Mouse (Mus musculus): ENCODE results near the gene Plekha7. TPM values are rescaled to one million over a fixed set of nuclear protein-coding genes. Genes with fewer than 3 reads are reported as not detected.

Gene Plekha7
- polyA plus RNA-seq, 1 experiment from 2014 or later, result 7.2 TPM

DNA sequence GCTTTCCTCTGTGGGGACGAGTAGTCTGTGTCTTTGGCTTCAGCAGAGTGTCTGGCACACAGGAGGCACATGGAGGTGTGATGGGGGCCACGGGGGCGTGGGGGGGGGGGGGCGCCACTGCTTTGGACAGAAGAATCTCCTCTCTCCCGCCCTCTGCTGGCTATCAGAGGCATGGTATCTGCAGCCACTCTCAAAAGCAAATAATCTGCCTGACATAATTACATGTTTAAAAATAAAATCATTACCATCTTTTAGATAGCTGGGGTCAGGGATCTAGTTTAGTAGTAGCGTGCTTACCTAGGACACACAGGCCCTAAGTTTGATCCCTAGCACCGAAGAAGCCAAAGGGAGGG is 60.8 kb downstream of the Plekha7 start:
- 6% methylated on average over 6 of the region's 7 CpGs for WGBS
- no peak for ATAC-seq (ENCODE audit: low FRiP score, low TSS enrichment)
- Histone ChIP-seq H3K27ac (ENCODE audit: low read depth, low read length) (no peak overlapping the region), H3K9me3 (ENCODE audit: control insufficient read depth, low read length) (no peaks in the 10 kb centered on the region), H3K36me3 (ENCODE audit: control insufficient read depth, insufficient read depth, low read length) (no peaks in the 10 kb centered on the region), H3K9ac (ENCODE audit: low read depth, low read length) (no peak overlapping the region), H3K27me3 (ENCODE audit: control insufficient read depth, insufficient read depth, low read length) (no peaks in the 10 kb centered on the region), H3K4me2 (replicated peaks; ENCODE audit: low read depth, low read length) (peak overlapping the region; percentile 8; the same call in 1 of the 2 replicates), H3K4me3 (ENCODE audit: low read length) (no peak overlapping the region), H3K4me1 (ENCODE audit: control insufficient read depth, insufficient read depth, low read length) (peaks cover 11% of the 10 kb centered on the region)

DNA sequence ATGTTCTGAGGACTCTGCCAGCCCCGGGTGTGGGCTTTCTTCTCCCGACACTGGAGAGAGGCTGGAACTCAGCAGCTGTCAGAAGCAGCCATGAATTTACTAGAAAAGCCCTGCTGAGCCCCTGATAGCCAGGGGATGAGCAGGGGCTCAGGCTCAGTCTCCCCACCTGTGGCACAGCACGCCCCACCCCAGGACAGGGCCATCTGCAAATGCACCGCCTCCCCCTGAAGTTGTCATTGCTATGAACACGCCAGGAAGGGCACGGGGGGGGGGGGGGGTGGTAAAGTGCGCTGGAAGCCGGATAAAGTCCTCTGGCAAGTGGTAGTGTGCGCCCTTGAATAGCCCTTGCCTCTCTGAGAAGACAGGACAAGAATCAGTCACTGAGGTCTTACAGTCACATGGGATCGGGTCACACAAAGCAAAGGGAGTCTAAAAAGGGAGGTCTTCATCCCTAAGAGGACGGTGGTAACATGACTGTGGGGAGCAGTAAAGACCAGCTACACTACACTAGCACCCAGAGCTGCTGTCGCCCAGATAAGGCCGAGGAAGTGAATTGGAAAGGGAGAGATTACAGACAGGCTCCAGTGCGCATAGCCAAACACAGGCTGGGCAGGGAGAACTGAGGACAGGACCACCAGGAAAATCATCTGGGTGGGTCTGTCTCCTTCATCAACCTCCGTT is 61.3 kb downstream of the Plekha7 start:
- WGBS, result 31% methylated on average over 15 of the region's 15 CpGs
- H3K4me2 ChIP-seq (replicated peaks; ENCODE audit: low read depth, low read length), result peak overlapping the region; percentile 8; the same call in 1 of the 2 replicates
- no peaks in the 10 kb centered on the region for H3K27me3 ChIP-seq (ENCODE audit: control insufficient read depth, insufficient read depth, low read length)
- H3K9me3 ChIP-seq (ENCODE audit: control insufficient read depth, low read length), result no peaks in the 10 kb centered on the region
- peak; percentile 28; the same call in 1 of the 2 replicates for ATAC-seq (ENCODE audit: low FRiP score, low TSS enrichment)
- H3K9ac ChIP-seq (ENCODE audit: low read depth, low read length), result no peak overlapping the region
- H3K4me1 ChIP-seq (ENCODE audit: control insufficient read depth, insufficient read depth, low read length), result peaks cover 12% of the 10 kb centered on the region
- no peak overlapping the region for H3K4me3 ChIP-seq (ENCODE audit: low read length)
- no peaks in the 10 kb centered on the region for H3K36me3 ChIP-seq (ENCODE audit: control insufficient read depth, insufficient read depth, low read length)
- no peak overlapping the region for H3K27ac ChIP-seq (ENCODE audit: low read depth, low read length)

DNA sequence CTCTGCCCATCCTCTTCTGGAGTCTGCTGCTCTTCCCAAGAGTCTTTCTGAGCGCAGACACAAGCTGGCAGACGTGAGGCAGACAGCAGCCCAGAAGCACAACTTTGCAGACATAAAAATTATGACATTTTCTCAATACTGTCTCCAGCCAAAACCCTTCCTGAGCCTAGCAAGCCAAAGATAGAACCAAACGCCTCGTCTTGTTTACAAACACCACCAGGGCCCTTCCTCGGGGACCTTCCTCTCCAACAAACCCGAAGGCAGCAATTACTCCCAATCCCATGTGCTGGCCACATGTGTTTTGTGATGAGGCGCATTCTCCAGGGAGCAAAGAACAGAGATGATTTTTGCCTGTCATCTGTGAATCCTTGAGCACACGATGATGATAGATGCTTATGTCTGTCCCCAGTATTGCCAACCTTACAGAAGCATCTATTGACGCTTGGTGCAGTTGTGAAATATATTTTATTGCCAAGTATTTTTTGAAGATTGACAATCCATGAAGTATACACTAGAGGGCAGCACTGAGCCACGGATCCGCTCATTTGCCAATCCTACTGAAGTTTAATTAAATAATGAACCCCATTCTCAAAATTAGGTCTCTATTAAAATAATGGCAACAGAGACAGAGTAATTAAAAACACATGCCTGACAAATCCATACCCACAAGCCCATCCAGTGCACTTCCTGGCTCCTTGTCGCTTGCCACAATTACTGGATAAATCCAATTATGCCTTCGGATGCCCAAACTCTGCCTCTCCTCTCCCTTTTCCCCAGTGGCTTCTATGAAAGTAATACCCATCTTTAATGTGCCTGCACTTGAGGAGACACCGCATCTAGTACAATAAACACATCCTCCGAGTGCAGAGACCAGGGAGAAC is 62.1 kb downstream of the Plekha7 start:
- Histone ChIP-seq H3K4me3 (ENCODE audit: low read length) (no peak overlapping the region), H3K4me1 (ENCODE audit: control insufficient read depth, insufficient read depth, low read length) (peaks cover 13% of the 10 kb centered on the region), H3K27me3 (ENCODE audit: control insufficient read depth, insufficient read depth, low read length) (no peaks in the 10 kb centered on the region), H3K27ac (ENCODE audit: low read depth, low read length) (no peak overlapping the region), H3K4me2 (replicated peaks; ENCODE audit: low read depth, low read length) (no peak overlapping the region), H3K9me3 (ENCODE audit: control insufficient read depth, low read length) (no peaks in the 10 kb centered on the region), H3K36me3 (ENCODE audit: control insufficient read depth, insufficient read depth, low read length) (no peaks in the 10 kb centered on the region), H3K9ac (ENCODE audit: low read depth, low read length) (no peak overlapping the region)
- WGBS, result 41% methylated on average over 15 of the region's 15 CpGs
- no peak for ATAC-seq (ENCODE audit: low FRiP score, low TSS enrichment)

DNA sequence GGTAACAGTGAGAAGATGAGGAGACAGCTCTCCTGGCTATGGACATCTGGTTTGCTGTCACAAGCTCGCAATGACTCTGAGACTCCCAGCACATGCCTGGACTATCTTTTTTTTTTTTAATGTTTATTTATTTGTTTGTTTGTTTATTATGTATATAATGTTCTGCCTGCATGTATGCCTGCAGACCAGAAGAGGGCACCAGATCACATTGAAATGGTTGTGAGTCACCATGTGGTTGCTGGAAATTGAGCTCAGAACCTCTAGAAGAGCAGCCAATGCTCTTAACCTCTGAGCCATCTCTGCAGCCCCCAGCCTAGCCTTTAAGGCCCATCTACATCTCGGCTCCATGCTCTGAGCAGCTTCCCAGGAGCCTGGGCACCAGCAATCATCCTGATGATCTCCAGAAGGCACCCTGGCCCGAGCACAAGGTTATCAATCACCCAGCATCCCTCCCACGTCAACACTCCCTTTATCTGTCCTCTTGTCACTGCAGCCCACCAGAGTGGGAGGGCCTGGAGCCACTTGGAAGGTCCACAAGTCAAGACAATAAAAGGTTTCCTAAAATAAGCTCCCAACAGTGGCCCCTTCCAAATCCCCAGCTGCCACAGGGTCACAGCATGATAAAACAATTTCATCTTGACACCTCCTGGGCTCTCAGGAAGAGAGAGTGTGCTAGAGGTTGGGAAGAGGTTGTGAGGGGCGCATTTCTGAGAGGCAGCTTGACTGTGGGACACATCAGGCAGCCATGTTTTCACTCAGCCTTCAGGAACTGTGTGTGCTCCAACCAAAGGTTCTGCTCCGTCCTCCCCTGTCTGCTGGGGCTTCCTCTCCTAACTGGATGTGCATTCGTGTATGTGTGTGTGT is 63.6 kb downstream of the Plekha7 start:
- Histone ChIP-seq H3K27me3 (ENCODE audit: control insufficient read depth, insufficient read depth, low read length) (no peaks in the 10 kb centered on the region), H3K36me3 (ENCODE audit: control insufficient read depth, insufficient read depth, low read length) (no peaks in the 10 kb centered on the region), H3K4me3 (ENCODE audit: low read length) (no peak overlapping the region), H3K4me2 (replicated peaks; ENCODE audit: low read depth, low read length) (no peak overlapping the region), H3K9me3 (ENCODE audit: control insufficient read depth, low read length) (no peaks in the 10 kb centered on the region), H3K27ac (ENCODE audit: low read depth, low read length) (no peak overlapping the region), H3K4me1 (ENCODE audit: control insufficient read depth, insufficient read depth, low read length) (peaks cover 13% of the 10 kb centered on the region), H3K9ac (ENCODE audit: low read depth, low read length) (no peak overlapping the region)
- ATAC-seq (ENCODE audit: low FRiP score, low TSS enrichment), result no peak
- WGBS, result 40% methylated on average over 7 of the region's 7 CpGs

DNA sequence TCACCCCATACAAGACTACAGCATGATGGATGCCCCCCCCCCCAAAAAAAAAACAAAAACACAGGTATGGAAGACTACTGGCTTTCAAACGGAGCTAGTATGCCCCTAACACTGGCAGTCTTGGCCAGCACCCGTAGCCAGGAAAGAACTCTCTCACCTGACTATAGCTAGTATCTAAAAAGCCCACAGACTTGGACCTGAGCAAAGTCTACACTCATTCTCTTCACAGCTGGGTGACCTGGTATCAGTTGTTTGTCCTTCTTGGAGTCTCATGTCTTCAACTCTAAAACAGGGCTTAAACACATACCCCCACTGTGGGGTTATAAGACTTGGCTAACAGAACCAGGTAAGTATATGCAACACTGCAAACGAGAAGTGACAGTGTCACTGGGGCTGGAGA is 65.4 kb downstream of the Plekha7 start:
- WGBS, result 78% methylated on average over 3 of the region's 3 CpGs
- peaks cover 15% of the 10 kb centered on the region for H3K4me1 ChIP-seq (ENCODE audit: control insufficient read depth, insufficient read depth, low read length)
- H3K27ac ChIP-seq (ENCODE audit: low read depth, low read length), result no peak overlapping the region
- H3K36me3 ChIP-seq (ENCODE audit: control insufficient read depth, insufficient read depth, low read length), result no peaks in the 10 kb centered on the region
- H3K9ac ChIP-seq (ENCODE audit: low read depth, low read length), result no peak overlapping the region
- no peak overlapping the region for H3K4me3 ChIP-seq (ENCODE audit: low read length)
- H3K4me2 ChIP-seq (replicated peaks; ENCODE audit: low read depth, low read length), result no peak overlapping the region
- peaks cover 12% of the 10 kb centered on the region for H3K27me3 ChIP-seq (ENCODE audit: control insufficient read depth, insufficient read depth, low read length)
- no peak for ATAC-seq (ENCODE audit: low FRiP score, low TSS enrichment)
- H3K9me3 ChIP-seq (ENCODE audit: control insufficient read depth, low read length), result no peaks in the 10 kb centered on the region

DNA sequence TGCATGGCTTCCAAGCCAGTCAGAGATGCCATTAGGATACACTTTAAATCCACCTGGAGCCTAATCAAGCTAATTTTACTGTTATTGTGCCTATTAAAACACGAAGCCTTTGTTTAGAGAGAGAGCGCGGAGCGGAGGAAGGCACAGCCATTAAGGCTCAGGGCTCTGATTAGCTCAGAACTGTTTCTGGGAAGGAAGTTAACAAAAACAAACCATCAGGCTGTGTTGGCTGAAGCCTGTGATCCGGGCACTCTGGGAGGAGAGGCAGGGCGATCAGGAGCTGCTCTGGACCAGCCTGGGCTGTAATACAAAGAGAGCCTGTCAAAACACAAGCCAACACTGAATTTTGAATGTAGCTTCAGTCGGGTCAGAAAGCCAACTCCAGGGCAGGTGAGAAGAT is 66.6 kb downstream of the Plekha7 start:
- H3K4me3 ChIP-seq (ENCODE audit: low read length), result no peak overlapping the region
- H3K9ac ChIP-seq (ENCODE audit: low read depth, low read length), result no peak overlapping the region
- ATAC-seq (ENCODE audit: low FRiP score, low TSS enrichment), result no peak
- H3K36me3 ChIP-seq (ENCODE audit: control insufficient read depth, insufficient read depth, low read length), result no peaks in the 10 kb centered on the region
- H3K9me3 ChIP-seq (ENCODE audit: control insufficient read depth, low read length), result no peaks in the 10 kb centered on the region
- 21% methylated on average over 7 of the region's 7 CpGs for WGBS
- peaks cover 13% of the 10 kb centered on the region for H3K4me1 ChIP-seq (ENCODE audit: control insufficient read depth, insufficient read depth, low read length)
- H3K27me3 ChIP-seq (ENCODE audit: control insufficient read depth, insufficient read depth, low read length), result peaks cover 23% of the 10 kb centered on the region
- no peak overlapping the region for H3K4me2 ChIP-seq (replicated peaks; ENCODE audit: low read depth, low read length)
- no peak overlapping the region; the same call in 1 of the 2 replicates for H3K27ac ChIP-seq (ENCODE audit: low read depth, low read length)

DNA sequence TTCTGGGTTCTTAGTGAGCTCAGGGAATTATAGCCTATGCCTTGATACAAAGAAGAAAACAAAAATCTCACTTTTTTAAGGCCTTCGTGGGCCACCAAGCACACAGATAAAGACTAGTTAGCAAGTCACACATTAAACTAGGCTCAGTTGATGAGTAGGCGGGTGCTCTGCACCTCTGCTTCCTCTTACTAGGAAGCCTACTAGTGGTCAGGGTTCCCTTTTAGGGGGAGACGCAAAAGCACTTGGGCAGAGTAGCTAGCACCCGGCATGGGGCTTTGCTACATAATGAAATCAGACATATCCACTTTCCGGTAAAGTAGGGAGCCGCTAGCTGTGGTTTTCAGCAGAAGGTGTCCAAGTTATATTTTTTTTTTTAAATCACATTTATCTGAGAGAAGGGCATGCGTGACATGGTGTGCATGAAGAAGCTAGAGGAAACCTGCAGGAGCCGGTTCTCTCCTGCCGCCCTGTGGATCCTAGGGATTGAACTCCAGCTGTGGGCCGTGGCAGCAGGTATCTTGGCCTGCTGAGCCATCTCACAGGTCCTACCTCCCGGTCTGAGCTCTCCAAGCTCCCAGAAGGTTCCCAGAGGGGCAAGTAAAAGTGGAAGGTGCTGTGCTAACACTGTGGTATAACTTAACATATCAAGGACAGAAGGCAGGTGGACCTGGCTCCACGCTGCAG is 67.2 kb downstream of the Plekha7 start:
- 63% methylated on average over 12 of the region's 12 CpGs for WGBS
- no peak overlapping the region for H3K4me2 ChIP-seq (replicated peaks; ENCODE audit: low read depth, low read length)
- H3K36me3 ChIP-seq (ENCODE audit: control insufficient read depth, insufficient read depth, low read length), result no peaks in the 10 kb centered on the region
- no peak overlapping the region for H3K9ac ChIP-seq (ENCODE audit: low read depth, low read length)
- H3K27ac ChIP-seq (ENCODE audit: low read depth, low read length), result no peak overlapping the region; the same call in 1 of the 2 replicates
- H3K4me1 ChIP-seq (ENCODE audit: control insufficient read depth, insufficient read depth, low read length), result peaks cover 18% of the 10 kb centered on the region
- no peak overlapping the region for H3K4me3 ChIP-seq (ENCODE audit: low read length)
- ATAC-seq (ENCODE audit: low FRiP score, low TSS enrichment), result no peak
- H3K9me3 ChIP-seq (ENCODE audit: control insufficient read depth, low read length), result no peaks in the 10 kb centered on the region
- H3K27me3 ChIP-seq (ENCODE audit: control insufficient read depth, insufficient read depth, low read length), result peaks cover 23% of the 10 kb centered on the region

DNA sequence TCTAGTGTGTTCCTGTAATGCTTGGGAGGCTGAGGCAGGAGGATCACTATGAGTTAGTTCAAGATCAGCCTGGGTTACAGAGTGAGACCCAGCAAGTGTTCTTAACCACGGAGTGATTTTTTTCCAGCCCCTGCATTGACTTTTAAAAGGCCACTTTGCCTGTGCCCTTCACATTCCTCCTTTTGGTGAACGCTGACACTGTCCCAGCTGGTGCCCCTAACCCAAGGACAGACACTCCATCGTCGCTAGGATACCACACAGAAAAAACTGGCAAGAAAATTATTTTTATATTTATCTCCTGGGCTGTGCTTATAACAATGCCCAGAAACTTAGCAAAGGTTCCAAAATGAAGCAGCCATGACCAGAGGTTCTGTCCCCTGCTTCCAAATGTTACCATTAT is 67.8 kb downstream of the Plekha7 start:
- H3K4me2 ChIP-seq (replicated peaks; ENCODE audit: low read depth, low read length), result no peak overlapping the region
- H3K36me3 ChIP-seq (ENCODE audit: control insufficient read depth, insufficient read depth, low read length), result no peaks in the 10 kb centered on the region
- ATAC-seq (ENCODE audit: low FRiP score, low TSS enrichment), result no peak
- peaks cover 20% of the 10 kb centered on the region for H3K4me1 ChIP-seq (ENCODE audit: control insufficient read depth, insufficient read depth, low read length)
- no peak overlapping the region for H3K9ac ChIP-seq (ENCODE audit: low read depth, low read length)
- H3K27ac ChIP-seq (ENCODE audit: low read depth, low read length), result no peak overlapping the region
- peaks cover 23% of the 10 kb centered on the region for H3K27me3 ChIP-seq (ENCODE audit: control insufficient read depth, insufficient read depth, low read length)
- no peaks in the 10 kb centered on the region for H3K9me3 ChIP-seq (ENCODE audit: control insufficient read depth, low read length)
- 83% methylated on average over 4 of the region's 4 CpGs for WGBS
- no peak overlapping the region for H3K4me3 ChIP-seq (ENCODE audit: low read length)
